Mouse (Mus musculus) heart, adult 9 months (tissue): Measurements from ENCODE around the gene Trpc5os.

Experiments
- DNase-seq, 2 experiments: peaks; one replicate each; pipeline ENCODE4 v3.0.0; 2022; ENCODE audit warnings: low spot score in 2 of 2

The Trpc5os gene

GRCm38 (mm10) chrX:144456281-144456680, at the start of gene Trpc5os:
Gene Trpc5os (plus strand): TSS chrX:144456581.
- DNase-seq = no peak

- DNase-seq = no peak
Observed at GRCm38 (mm10) chrX:144408036-144408435, 48.3 kb upstream of the Trpc5os start.

- DNase-seq = no peak
Observed at GRCm38 (mm10) chrX:144420259-144420658, 36.1 kb upstream of the Trpc5os start.

- DNase-seq = no peak
Observed at GRCm38 (mm10) chrX:144421091-144421490, 35.3 kb upstream of the Trpc5os start.

- no peak for DNase-seq
Observed at GRCm38 (mm10) chrX:144423848-144424247, 32.5 kb upstream of the Trpc5os start.

- no peak for DNase-seq
Observed at GRCm38 (mm10) chrX:144464416-144464815, 8.0 kb downstream of the Trpc5os start.

- no peak for DNase-seq
Observed at GRCm38 (mm10) chrX:144491394-144491793, 35.0 kb downstream of the Trpc5os start.

GRCm38 (mm10) chrX:144523239-144523638, 66.9 kb downstream of the Trpc5os start:
- DNase-seq = no peak

GRCm38 (mm10) chrX:144526042-144526441, 69.7 kb downstream of the Trpc5os start:
- DNase-seq = peak in 1 of 2 experiments; percentile 17
